Mouse (Mus musculus) liver, embryonic 16.5 days (tissue): Measurements from ENCODE around the gene Rilp. TPM values are rescaled to one million over a fixed set of nuclear protein-coding genes. Genes with fewer than 3 reads are reported as not detected.
"Not testable (repeated sequence)": the region's sequence is repeated elsewhere in the genome, so short reads cannot be mapped to it uniquely, and the experiment has no call there.

Experiments used
- ATAC-seq: fragments of 200-750 bp; cut with Nextera tagmentation; 2 replicates; pipeline ENCODE4 v1.8.0; 2017; ENCODE audit warnings: low read depth, mild to moderate bottlenecking, moderate number of reproducible peaks, moderate library complexity
- H3K27ac ChIP-seq: fragments of 300-500 bp; sonication (generic); 2 replicates; pipeline ENCODE4 v1.5.1; 2014; ENCODE audit warnings: mild to moderate bottlenecking, low read length
- H3K27me3 ChIP-seq: fragments of 300-500 bp; sonication (generic); 2 replicates; pipeline ENCODE4 v1.6.1; 2014; ENCODE audit warnings: low read depth, low read length, mixed read lengths; ENCODE audit not compliant: control insufficient read depth, insufficient read depth
- H3K36me3 ChIP-seq: fragments of 300-500 bp; sonication (generic); 2 replicates; pipeline ENCODE4 v1.6.1; 2014; ENCODE audit warnings: mild to moderate bottlenecking; ENCODE audit not compliant: control insufficient read depth, insufficient read depth
- H3K4me1 ChIP-seq: fragments of 300-500 bp; sonication (generic); 2 replicates; pipeline ENCODE4 v1.6.1; 2014; ENCODE audit warnings: low read depth, low read length, mixed read lengths; ENCODE audit not compliant: control insufficient read depth
- H3K4me2 ChIP-seq: fragments of 300-500 bp; sonication (generic); 2 replicates; pipeline ENCODE4 v1.6.1; 2014; ENCODE audit warnings: low read depth, low read length, mixed read lengths
- H3K4me3 ChIP-seq: fragments of 300-500 bp; sonication (generic); 2 replicates; pipeline ENCODE4 v1.5.1; 2014; ENCODE audit warnings: low read depth, mild to moderate bottlenecking, low read length
- H3K9ac ChIP-seq: fragments of 300-500 bp; sonication (generic); 2 replicates; pipeline ENCODE4 v1.6.1; 2014; ENCODE audit warnings: low read depth, low read length
- H3K9me3 ChIP-seq: fragments of 300-500 bp; sonication (generic); replicated peaks from 2 replicates; pipeline ENCODE4 v1.6.1; 2016; ENCODE audit warnings: low read length; ENCODE audit not compliant: control insufficient read depth
- WGBS: fragments of 180-500 bp; shearing (Covaris S2); extraction: QIAGEN DNeasy Blood & Tissue Kit; methylation state at CpG from one replicate; pipeline ENCODE4 v1.1.7; 2014; ENCODE audit not compliant: insufficient replicate concordance; 5-methylcytosine and 5-hydroxymethylcytosine counted together
- polyA plus RNA-seq: library from polyadenylated mRNA; unstranded; fragments of >200 nt; fragmentation: Nextera tagmentation; extraction: Ambion mirVana; gene quantifications from 2 replicates; pipeline ENCODE4 v1.2.1, GENCODE M21; 2015

Rilp gene
- polyA plus RNA-seq, 1 experiment from 2014 or later = 4.7 TPM

DNA sequence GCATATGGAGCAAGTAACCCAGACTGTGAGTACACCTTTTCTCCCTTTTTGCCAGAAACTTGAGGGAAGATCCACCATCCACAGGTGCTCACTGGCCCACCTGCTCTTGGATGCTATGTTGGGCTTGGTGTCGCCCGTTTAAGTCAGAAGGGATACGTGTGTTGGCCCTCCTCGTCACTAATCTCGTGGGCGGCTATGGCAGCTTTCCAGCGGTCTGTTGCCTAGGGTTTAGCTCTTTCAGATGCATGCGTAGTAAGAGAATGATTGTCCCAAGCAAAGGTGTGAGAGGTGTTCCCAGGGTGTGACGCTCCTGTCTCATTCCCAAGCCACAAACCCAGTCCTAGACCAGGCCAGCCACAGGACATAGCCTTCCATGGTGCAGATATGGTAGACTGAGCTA is 34.8 kb downstream of the Rilp start:
- peaks cover 17% of the 10 kb centered on the region for H3K4me1 ChIP-seq

GRCm38 (mm10) chr11:75546057-75546456 is 36.2 kb downstream of the Rilp start:
- Histone ChIP-seq H3K4me1 (peaks cover 21% of the 10 kb centered on the region), H3K27ac (no peak overlapping the region), H3K36me3 (no peaks in the 10 kb centered on the region), H3K9me3 (no peaks in the 10 kb centered on the region), H3K27me3 (no peaks in the 10 kb centered on the region), H3K4me3 (no peak overlapping the region), H3K9ac (no peak overlapping the region), H3K4me2 (no peak overlapping the region)
- WGBS = 38% methylated on average over 4 of the region's 4 CpGs
- ATAC-seq = no peak

More for the DNA sequence above, 34.8 kb downstream of the Rilp start:
- Histone ChIP-seq H3K27me3 (no peaks in the 10 kb centered on the region), H3K9me3 (no peaks in the 10 kb centered on the region), H3K4me3 (no peak overlapping the region), H3K9ac (no peak overlapping the region), H3K36me3 (no peaks in the 10 kb centered on the region), H3K27ac (no peak overlapping the region), H3K4me2 (no peak overlapping the region)
- 81% methylated on average over 9 of the region's 9 CpGs for WGBS
- ATAC-seq = no peak

- WGBS = 55% methylated on average over 5 of the region's 5 CpGs
- H3K4me2 ChIP-seq = no peak overlapping the region
- ATAC-seq = peak; percentile 37
- no peak overlapping the region for H3K9ac ChIP-seq
- H3K27ac ChIP-seq = no peak overlapping the region
- H3K36me3 ChIP-seq = no peaks in the 10 kb centered on the region
- H3K9me3 ChIP-seq = no peaks in the 10 kb centered on the region
- H3K27me3 ChIP-seq = no peaks in the 10 kb centered on the region
- peaks cover 18% of the 10 kb centered on the region for H3K4me1 ChIP-seq
- no peak overlapping the region for H3K4me3 ChIP-seq
Observed at GRCm38 (mm10) chr11:75549658-75550111, 39.8 kb downstream of the Rilp start.

- no peak overlapping the region for H3K27ac ChIP-seq
- H3K27me3 ChIP-seq = no peaks in the 10 kb centered on the region
- 67% methylated on average over 12 of the region's 12 CpGs for WGBS
- H3K9me3 ChIP-seq = no peaks in the 10 kb centered on the region
- H3K4me3 ChIP-seq = no peak overlapping the region
- ATAC-seq = peak; percentile 74
- no peak overlapping the region for H3K4me2 ChIP-seq
- H3K36me3 ChIP-seq = no peaks in the 10 kb centered on the region
- no peak overlapping the region for H3K9ac ChIP-seq
- peaks cover 17% of the 10 kb centered on the region for H3K4me1 ChIP-seq
Observed at GRCm38 (mm10) chr11:75550200-75550946, 40.5 kb downstream of the Rilp start.

- no peak for ATAC-seq
- Histone ChIP-seq H3K27ac (no peak overlapping the region), H3K9ac (no peak overlapping the region), H3K27me3 (no peaks in the 10 kb centered on the region), H3K4me3 (no peak overlapping the region), H3K4me2 (no peak overlapping the region), H3K9me3 (no peaks in the 10 kb centered on the region), H3K4me1 (peaks cover 9% of the 10 kb centered on the region), H3K36me3 (no peaks in the 10 kb centered on the region)
- 74% methylated on average over 5 of the region's 5 CpGs for whole genome bisulfite sequencing
Observed at GRCm38 (mm10) chr11:75551321-75551720, 41.4 kb downstream of the Rilp start.

- no peak overlapping the region for H3K9ac ChIP-seq
- no peak overlapping the region for H3K4me3 ChIP-seq
- no peaks in the 10 kb centered on the region for H3K9me3 ChIP-seq
- H3K27ac ChIP-seq = no peak overlapping the region
- peaks cover 7% of the 10 kb centered on the region for H3K4me1 ChIP-seq
- H3K4me2 ChIP-seq = no peak overlapping the region
- no peaks in the 10 kb centered on the region for H3K27me3 ChIP-seq
- ATAC-seq = no peak
- WGBS = 72% methylated on average over 9 of the region's 9 CpGs
- no peaks in the 10 kb centered on the region for H3K36me3 ChIP-seq
Observed at GRCm38 (mm10) chr11:75551961-75552441, 42.1 kb downstream of the Rilp start.

DNA sequence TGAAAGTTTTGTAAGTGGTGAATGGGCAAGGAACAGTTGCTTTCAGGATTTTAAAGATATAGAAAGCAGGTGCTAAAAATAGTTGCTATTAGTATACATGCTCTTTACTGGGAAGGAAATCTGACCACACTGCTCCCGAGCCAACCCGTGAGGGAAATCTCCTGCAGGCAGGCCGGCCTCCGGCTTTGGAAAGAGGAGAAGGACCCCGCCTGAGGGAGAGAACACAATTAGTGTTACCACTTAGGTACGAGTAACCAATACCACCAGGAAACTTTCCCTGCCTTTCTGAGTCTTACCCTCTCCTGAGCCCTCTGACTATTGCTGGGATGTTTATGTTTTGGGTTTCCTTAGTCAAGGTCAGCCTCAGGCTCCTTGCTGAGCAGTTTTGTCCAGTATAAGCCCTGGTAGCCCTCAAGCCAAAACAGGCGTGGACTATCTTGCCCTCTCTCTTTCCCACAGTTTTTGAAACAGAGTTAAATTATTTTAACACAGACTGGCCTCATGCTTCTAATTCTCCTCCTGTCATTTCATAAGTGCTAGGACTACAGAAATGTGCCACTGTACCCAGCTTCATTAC is 43.1 kb downstream of the Rilp start:
- no peaks in the 10 kb centered on the region for H3K36me3 ChIP-seq
- 62% methylated on average over 7 of the region's 7 CpGs for WGBS
- H3K4me1 ChIP-seq = peaks cover 7% of the 10 kb centered on the region
- H3K9ac ChIP-seq = no peak overlapping the region
- ATAC-seq = no peak
- H3K4me3 ChIP-seq = no peak overlapping the region
- no peaks in the 10 kb centered on the region for H3K9me3 ChIP-seq
- H3K27ac ChIP-seq = no peak overlapping the region
- no peak overlapping the region for H3K4me2 ChIP-seq
- H3K27me3 ChIP-seq = no peaks in the 10 kb centered on the region

DNA sequence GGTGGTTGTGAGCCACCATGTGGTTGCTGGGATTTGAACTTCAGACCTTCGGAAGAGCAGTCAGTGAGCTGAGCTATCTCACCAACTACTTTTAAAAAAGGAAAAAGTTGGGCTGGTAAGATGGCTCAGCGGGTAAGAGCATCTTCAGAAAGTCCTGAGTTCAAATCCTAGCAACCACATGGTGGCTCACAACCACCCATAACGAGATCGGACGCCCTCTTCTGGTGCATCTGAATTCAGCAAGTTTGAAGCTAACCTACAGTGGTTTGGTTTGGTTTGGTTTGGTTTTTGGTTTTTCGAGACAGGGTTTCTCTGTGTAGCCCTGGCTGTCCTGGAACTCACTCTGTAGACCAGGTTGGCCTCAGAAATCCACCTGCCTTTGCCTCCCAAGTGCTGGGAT is 46.1 kb downstream of the Rilp start:
- not testable (repeated sequence) for H3K27ac ChIP-seq, H3K9ac ChIP-seq, H3K4me1 ChIP-seq, H3K4me2 ChIP-seq, H3K36me3 ChIP-seq, ATAC-seq, H3K9me3 ChIP-seq, H3K4me3 ChIP-seq, H3K27me3 ChIP-seq
- 67% methylated on average over 6 of the region's 6 CpGs for WGBS

DNA sequence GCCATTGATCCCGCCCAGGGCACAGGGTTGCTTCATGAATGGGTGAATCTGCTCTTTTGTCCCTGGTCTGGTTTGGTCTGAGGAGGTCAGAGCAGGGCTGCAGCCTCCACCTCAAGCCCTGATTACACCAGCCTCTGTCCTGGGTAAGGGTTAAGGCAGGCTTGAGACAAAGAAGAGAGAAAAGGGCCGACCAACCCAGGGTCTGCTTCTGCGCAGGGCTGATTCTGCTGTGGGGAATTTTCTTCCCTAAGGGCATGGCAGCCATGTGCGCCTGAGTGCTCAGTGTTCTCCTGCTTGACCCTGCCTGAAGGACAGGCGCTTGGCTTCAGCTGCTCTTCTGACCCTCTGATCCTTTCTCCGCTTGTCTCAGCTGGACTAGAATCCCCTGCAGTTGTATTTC is 47.2 kb downstream of the Rilp start:
- Histone ChIP-seq H3K9me3 (no peaks in the 10 kb centered on the region), H3K36me3 (no peaks in the 10 kb centered on the region), H3K4me3 (no peak overlapping the region), H3K4me1 (peaks cover 7% of the 10 kb centered on the region), H3K4me2 (no peak overlapping the region), H3K27me3 (no peaks in the 10 kb centered on the region), H3K27ac (no peak overlapping the region), H3K9ac (no peak overlapping the region)
- no peak for ATAC-seq
- 81% methylated on average over 6 of the region's 6 CpGs for WGBS
